18 mouse cellular contexts compared by ENCODE assay signal in the genomic region with DNA sequence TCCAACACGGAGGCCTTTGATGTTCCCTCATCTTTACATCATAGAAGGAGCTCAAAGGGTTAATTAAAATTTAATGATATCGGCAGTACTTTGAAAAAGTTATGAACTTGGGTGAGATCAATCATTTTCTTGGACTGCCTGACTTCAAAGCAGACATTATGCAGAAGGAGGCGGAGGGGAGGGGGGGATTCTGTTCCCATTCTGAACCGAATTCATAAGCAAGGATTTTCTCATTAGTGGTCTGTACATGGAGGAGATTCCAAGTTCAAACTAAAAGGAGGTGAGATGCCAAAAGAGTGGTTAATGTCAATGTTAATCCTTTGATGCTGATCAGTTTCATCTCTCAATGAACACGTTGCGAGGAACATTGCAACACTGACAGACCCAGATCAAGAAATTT.
"Had no signal": no experiment of that assay in that cellular context is flagged by ENCODE, and none has a peak within 500 bp of the region (broad histone marks: within the 10 kb centered on the region; RNA-seq: fewer than 3 reads in every experiment).

No protein-coding gene starts in this region.

- H3K27me3 ChIP-seq: midbrain, embryonic 13.5 days; neural tube, embryonic 13.5 days; neural tube, embryonic 15.5 days; stomach, embryonic 15.5 days had no signal

- H3K4me3 ChIP-seq: midbrain, embryonic 13.5 days; myocyte; neural tube, embryonic 13.5 days; neural tube, embryonic 15.5 days; stomach, embryonic 15.5 days had no signal

- DNase-seq: lung, adult 18-20 months; lung, embryonic 14.5 days; lung, postnatal 10 days; lung, postnatal 4 days; retina, postnatal 1 day; right cerebral cortex, adult 18-20 months; right cerebral cortex, postnatal 25 days; thymus, adult 2 months; thymus, postnatal 25 days; thymus, postnatal 4 days had no signal

- H3K27ac ChIP-seq: midbrain, embryonic 13.5 days; neural tube, embryonic 13.5 days; neural tube, embryonic 15.5 days; stomach, embryonic 15.5 days; stomach, postnatal 0 days had no signal

- H3K36me3 ChIP-seq: midbrain, embryonic 13.5 days; neural tube, embryonic 13.5 days; neural tube, embryonic 15.5 days; stomach, embryonic 15.5 days had no signal

- H3K4me1 ChIP-seq: midbrain, embryonic 13.5 days; neural tube, embryonic 13.5 days; neural tube, embryonic 15.5 days; stomach, embryonic 15.5 days had no signal

- H3K4me2 ChIP-seq: lung, embryonic 14.5 days; midbrain, embryonic 11.5 days; midbrain, embryonic 13.5 days; neural tube, embryonic 13.5 days; neural tube, embryonic 15.5 days; stomach, embryonic 15.5 days had no signal

- H3K9me3 ChIP-seq: midbrain, embryonic 13.5 days; neural tube, embryonic 13.5 days; neural tube, embryonic 15.5 days; stomach, embryonic 15.5 days had no signal

- H3K9ac ChIP-seq: lung, embryonic 14.5 days; midbrain, embryonic 13.5 days; neural tube, embryonic 13.5 days; neural tube, embryonic 15.5 days; stomach, embryonic 15.5 days had no signal

- ATAC-seq: midbrain, embryonic 13.5 days; midbrain, embryonic 16.5 days had no signal
